Mouse (Mus musculus): ENCODE results near the gene Tmem189.

Tmem189 gene

DNA sequence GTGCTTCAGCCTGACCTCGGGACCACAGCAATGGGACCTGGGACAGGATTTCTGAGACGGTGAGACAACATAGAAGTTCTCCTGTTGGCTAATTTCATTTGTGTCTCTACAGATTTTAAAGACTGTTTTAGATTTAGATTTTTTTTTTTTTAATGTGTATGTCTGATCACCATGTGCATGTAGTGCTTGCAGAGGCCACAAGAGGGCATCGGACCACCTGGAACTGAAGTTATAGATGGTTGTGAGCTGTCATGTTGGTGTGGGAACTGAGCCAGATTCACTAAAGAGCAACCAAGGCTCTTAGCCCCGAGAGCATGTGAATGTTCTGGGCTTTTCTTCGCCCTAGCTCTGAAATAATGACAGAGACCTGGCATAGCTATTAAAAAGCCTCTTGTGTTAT lies 9.0 kb downstream of the Tmem189 start:
- DNase-seq (ENCODE audit: low read depth), result peak; percentile 65

DNA sequence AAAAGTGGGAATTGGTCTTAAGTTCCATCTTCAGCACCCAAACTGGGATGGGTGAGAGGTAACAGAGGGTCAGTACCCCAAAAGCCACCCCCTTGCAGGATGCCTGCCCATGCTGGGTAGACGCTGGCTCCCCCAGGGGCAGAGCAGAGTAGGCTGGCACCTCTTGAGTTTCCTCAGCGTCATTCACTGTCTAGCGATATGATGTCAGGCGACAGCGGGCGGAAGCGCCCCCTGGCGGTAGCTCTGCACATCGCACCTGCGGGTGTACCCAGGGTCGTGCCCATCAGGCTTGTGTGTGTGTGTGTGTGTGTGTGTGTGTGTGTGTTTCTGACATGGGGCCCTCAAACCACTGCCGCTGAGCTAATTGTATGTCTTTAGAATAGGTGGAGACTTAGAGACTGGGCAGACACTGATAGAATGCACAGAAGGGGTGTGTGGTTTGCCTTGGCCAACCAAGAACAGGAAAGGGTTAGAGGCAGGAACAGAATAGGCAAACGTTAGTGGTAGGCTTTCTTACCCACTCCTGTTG lies 9.7 kb downstream of the Tmem189 start:
- DNase-seq (ENCODE audit: low read depth), result peak; percentile 66

DNA sequence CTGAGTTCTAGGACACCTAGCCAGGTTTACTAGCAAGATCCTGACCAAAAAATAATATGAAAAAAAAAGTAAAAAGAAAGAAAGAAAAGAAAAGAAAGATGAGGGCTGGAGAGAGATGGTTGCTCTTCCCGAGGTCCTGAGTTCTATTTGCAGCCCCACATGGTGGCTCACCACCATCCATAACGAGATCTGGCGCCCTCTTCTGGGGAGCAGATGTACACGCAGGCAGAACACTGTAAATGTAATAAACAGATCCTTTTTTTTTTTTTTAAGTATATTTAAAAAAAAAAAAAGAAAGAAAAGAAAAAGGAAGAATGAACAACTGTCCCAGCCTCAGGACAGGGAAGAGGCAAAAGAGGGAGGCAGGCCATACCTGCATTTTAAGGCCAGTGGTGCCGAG lies 11.0 kb downstream of the Tmem189 start:
- no peak for DNase-seq (ENCODE audit: low read depth)

DNA sequence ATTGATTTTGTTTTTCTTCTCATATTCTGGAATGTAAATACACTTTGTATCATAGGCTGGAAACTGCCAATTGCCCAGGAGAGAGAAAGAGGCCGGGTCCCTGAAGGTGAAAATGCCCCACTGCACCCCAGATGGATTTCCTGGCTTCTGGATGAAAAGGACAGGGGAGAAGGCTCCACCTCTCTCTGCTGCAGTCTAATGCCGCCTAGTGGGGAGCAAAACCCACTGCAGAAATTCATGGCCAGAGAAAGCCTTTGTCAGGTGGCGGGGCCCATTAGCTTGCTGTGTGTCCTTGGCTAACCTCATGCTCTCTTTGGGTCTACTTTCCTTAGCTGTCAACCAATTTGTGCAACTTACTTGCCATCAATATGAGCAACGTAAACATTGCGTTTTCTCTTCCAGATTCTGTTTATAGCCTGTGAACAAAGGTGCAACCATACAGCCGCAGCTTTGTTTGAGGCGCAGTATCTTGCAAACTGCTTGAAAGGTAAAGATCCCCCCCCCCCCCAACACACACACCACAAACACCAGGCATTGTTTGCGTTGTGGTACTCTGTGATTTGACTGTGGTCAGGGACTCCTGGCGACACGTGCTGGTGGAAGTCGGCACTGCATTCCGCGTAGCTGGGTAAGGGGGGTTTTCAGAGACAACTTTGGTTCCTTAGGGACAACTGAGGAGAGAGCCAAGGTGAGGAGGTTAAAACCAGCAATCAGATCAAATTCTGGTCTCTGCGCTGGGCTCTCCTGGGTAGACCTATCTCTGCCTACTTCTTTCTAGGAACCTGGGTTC lies 14.3 kb downstream of the Tmem189 start:
- no peak for DNase-seq (ENCODE audit: low read depth)

DNA sequence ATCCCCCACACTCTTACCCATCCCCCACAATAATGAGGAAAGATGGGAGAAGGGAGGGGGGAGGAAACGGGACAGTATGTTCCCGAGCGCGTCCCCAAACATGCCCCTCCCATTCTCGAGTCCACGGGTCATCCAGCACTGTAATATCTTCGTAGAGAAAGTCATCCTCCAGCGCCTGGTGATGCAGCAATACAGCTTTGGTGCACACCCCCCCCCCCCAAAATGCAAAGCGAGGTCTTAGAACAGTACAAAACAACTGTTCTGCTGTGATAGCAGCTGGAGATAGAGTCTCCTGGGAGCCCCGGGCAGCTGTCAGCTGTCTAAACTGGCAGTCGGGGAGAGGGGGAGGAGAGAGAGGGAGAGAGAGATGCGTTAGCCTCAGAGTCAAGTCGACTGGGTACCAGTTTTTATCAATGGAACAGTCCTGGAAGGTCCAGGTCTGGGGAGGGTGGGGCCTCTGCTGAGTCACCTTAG lies 17.4 kb downstream of the Tmem189 start:
- no peak for DNase-seq (ENCODE audit: low read depth)

DNA sequence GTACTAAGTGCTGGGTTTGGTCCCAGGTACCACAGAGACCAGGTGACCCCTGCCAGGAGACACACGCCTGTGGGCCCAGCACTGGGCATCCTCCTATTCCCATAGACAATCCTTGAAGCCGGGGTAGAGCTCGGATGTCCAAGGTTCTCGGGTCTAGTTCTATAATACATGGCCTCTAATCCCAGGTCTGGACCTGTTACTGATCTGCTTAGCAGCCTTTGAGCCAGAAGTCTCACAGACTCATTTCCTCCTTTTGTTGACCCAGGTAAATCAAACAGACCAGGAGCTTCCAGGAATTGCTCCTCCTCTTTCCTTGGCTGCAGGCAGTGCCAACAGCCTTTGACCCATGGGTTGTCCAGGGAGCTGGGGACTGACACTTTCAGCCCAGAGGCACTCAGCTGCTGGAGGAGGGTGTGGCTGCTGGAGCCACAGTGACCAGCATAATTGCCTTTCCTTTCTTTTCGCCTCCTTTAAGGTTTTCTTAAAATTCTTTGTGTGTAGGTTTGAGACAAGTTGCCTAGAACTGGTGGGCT lies 18.5 kb downstream of the Tmem189 start:
- no peak for DNase-seq (ENCODE audit: low read depth)

DNA sequence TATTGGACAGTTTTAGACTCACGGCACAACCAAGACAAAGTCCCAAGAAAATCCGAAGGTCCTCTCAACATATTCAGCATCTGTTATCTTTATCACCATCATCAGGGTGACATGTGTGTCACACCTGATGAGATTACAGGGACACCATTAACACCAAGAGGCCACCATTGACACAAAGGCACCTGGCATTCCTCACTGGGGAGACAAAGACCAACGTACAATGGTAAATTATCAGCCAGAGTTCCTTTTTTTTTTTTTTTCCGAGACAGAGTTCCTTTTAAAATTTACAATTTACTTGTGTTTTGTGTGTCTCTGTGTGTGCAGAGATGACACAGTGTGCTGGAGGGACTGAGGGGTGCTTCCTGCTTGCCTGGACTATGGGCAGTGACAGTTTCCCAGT lies 20.2 kb downstream of the Tmem189 start:
- no peak for DNase-seq (ENCODE audit: low read depth)

DNA sequence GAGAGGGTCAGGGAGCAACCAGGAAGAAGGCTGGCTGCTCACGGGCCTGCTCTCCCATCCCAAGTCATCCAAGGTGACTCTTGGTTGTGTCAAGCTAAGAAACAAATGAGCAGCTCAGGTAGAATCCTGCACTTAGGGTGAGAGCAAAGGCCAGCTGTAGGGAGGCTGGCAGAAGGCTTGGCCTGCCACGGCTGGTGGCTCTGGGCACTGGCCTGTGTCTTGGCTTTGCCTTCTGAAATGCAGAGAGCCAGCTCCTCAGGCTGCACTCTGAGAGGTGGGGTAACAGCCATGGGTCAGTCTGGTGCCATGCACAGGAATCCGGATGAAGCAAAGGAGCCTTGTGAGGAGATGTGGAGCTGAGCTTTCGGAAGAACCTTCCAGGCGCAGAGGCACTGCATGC lies 21.2 kb downstream of the Tmem189 start:
- no peak for DNase-seq (ENCODE audit: low read depth)

DNA sequence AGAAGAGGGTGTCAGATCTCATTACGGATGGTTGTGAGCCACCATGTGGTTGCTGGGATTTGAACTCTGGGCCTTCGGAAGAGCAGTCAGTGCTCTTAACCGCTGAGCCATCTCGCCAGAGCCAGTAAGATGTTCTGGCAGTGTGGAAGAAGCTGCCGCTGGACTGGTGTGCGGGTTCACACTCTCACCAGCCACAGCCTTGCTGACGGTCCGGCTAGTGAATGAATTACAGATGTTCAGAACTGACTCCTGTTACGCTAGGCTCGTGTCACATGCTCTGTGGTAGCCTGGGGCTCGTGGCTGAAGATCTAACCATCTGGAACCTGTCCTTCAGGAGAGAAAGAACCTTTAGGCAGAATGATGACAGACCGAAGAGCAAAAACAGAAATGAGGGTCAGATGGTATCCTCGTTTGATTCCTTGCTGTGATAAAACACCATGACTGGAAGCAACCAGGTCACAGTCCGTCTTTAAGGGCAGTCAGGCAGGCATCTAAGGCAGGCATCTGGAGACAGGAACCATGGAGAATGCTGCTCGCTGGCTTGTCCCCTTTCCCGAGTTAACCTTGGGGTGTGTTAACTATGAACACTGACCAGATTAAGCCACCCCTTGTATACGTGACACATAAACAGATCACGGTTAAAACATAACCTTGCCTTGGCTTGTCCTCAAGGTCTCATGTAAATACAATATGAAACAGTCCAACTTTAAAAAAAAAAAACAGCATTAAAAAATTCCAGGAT lies 23.5 kb downstream of the Tmem189 start:
- no peak for DNase-seq (ENCODE audit: low read depth)

DNA sequence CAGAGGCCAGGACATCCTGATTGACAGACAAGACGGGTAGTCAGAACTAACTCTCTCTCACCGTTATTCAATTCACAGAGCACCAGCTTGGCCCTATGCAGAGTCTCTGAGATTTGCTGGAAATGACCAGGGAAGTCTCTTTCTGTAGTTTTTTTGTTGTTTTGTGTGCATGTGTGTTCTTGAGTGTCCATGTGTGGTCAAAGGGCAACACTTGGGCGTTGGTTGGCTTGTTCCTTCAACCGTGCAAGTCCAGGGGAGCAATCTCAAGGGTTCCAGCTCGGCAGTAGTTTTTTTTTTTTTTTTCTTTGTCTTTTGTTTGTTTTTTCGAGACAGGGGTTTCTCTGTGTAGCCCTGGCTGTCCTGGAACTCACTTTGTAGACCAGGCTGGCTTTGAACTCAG lies 26.9 kb downstream of the Tmem189 start:
- DNase-seq (ENCODE audit: low read depth), result no peak

DNA sequence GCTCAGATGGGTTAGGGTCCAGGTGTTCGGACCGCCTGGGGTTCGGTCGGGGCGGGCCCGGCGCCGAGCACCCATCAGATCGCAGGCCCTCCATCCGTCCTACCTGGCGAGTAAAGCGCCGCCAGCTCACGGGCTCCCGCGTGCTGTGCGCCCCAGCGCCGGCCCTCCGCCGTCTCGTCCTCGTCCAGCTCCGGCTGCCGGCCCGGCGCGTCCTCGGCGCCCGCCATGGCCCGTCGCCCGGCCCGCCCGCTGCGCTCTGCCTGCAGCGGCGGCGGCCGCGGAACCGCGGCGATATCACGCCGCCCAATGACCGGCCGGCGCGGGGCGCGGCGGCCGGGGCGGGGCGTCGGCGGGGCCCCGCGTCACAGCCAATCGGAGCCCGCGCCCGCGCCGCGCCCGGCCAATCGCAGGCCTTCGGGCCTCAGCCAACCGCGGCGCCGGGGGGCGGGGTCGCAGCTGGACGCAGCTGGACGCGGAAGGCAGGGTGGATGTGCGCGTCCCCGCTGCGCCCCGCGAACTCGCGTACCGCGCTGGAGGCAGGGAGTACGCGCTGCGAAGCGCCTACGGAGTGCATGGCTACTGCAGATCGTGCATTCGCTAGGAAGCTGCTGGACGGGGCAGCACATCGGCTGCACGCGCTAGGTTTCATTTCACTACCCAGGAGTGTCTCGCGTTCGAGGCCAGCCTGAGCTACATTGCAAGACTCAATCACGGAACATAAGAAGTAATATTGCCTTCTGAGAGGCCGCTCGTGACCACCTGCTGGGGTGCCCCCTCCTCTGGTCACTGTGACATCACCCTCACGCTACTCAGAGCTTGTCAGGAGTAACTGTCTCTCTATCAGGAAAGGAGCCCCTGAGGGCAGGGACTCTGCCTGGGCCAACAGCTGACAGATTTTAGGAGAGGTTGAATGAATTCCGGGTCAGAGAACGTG lies 28.1 kb downstream of the Tmem189 start, which contains the start of gene Gm20431:
Gene Gm20431, minus strand, starts transcription at position 227 of the 934 bp plus-strand sequence.
- DNase-seq (ENCODE audit: low read depth), result peak; percentile 81

DNA sequence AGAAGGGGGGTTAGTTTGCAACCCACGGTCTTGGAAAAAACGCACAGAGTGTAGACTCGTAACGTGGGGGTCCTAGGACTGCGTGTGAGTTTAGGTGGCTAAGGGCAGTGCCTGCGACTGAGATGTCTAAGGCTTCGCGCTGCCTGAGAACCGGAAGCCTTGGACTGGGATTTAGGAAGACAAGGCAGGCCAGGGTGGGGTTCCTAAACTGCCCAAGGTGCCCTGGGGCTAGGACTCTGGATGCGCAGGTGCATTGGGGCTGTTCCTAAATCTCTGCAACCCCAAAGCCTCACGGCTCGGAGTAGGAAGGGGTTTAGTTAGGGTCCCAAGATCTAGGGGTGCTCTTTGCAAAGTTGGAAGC lies 29.0 kb downstream of the Tmem189 start:
- no peak for DNase-seq (ENCODE audit: low read depth)

DNA sequence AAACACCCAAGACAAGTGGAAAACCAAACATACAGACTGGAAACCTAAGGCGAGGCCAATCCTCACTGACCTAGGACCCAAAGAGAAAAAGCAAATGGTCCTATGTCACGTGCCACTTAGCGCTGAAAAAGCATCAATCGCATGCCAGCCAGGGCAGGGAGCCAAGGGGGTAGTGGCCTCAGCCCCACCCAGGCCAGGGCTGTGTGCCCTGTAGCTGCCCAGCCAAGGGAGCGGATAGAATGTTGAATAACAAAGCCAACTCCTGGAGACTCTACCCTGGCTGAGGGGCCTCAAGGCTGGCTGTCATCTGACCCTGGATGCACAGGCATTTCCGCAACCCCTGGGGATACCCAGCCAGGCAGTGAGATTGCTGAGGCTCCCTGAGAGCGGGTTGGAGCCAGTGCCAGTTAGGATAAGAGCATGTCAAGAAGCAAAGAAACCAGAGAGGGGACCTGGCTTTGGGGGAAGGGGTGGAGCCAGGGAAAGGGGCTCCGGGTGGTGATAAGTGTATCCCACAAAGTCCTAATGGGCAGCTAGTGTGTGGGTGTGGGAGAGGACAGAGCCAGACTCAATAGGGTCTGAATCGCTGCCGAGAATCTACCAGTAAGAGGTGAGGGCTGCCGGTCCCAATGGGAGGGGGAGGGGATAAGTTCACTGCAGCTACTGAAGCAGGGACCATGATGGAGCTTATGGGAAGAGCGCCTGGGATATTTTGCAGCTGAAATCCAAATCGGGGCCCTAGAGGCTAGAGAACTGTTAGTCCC lies 29.6 kb downstream of the Tmem189 start:
- no peak for DNase-seq (ENCODE audit: low read depth)

DNA sequence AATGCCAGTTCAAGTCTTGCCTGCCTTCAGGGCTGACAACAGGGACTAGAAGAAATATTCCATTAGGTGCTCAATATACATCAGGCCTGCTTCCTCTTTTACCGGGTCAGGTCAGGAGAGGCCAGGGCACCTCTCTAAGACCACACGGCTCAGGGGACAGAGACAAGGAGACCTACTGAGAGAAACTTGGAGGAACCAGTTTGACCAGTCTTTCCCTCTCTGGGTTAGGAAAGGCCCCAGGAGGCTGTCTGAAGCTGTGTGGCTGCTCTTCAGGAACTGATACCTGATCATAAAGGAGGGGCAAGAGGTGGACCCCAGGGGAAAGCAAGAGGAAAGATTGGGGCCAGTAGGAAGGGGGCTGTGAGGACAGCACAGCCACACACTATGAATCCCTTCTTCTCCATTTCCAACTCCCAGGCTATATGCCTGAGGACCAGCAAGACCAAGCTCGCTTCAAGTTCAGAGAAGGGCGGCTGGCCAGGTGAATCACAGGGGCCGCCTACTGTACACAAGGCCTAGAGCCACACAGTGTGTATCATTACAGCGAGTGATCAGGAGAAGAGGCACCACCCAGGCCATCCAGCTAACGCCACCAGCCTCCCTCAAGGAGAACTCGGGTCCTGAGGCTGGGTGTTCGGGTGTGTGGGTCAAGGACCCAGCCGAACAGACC lies 30.3 kb downstream of the Tmem189 start:
- DNase-seq (ENCODE audit: low read depth), result no peak

DNA sequence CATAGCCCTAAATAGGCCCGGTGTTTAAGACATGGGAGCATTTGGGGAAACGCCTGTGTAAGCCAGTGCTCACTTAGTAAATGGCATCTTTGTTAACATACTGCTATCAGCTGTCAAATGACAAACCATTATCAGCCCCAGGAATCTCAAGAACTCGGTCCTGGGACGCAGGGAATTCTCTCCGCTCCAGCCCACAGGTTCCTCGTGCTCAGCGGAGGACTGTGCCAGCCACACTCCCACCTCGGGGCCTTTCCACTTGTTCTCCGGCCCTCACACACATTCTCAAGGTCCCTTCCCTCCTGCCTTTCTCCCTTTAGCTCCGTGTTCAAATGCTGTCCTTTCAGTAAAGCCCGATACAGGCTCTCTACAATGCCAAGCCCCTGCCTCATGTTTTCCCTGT lies 30.9 kb downstream of the Tmem189 start:
- DNase-seq (ENCODE audit: low read depth), result no peak

DNA sequence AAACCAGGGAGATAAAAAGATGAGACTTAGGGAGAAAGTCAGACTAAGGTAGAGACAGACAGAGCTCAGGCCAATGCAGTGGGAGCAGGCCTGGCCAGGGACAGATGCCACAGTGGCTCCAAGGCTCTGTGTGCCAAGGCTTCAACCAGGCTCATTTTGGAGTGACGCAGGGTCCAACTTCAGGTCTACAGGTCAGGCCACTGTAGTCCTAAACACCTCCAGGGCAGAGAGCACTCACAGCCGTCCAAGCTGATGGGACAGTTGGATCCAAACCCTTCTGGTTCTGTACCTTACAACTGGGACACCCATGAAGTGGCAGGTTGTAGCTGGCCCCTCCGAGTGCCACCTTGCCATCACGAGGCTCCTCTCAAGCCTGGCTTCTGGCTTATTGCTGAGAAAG lies 31.6 kb downstream of the Tmem189 start:
- DNase-seq (ENCODE audit: low read depth), result no peak

DNA sequence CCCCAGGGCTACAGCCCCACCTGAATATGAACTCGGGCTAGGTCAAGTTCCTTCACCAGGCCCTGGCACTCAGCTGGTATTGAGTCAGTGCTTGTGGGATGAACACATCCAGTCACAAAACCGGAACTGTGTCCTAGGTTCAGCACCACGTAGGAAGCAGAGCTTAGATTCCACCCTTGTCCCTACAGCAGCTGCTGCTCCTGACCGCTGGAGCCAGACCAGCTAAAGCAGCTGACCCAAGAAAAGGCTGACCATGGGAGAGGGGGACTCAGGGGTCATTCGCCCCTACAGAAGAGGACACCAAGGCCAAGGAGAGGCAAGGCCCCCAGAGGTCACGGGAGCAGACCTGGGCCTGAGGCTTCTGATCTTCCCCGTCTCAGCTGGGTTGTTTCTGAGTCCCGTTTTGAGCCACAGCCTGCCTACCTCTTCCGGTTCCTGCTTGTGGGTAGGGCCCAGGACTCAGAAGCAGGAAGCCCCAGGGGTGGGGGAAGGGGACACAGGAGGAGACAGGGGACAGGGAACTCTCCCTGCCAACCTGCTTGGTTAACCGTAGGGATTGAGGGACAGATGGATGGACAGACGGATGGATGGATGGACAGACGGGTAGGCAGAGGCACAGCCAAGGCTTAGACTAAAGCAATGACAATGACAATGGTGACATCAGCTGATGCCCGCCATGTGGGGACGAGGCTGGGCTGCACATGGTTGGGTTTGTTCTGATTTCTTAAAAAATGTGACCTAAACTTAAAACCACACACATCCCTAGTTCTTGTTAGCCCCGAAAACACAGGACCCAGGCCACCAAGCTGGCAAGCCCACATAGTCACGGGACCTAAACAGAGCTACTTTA lies 32.8 kb downstream of the Tmem189 start:
- no peak for DNase-seq (ENCODE audit: low read depth)

DNA sequence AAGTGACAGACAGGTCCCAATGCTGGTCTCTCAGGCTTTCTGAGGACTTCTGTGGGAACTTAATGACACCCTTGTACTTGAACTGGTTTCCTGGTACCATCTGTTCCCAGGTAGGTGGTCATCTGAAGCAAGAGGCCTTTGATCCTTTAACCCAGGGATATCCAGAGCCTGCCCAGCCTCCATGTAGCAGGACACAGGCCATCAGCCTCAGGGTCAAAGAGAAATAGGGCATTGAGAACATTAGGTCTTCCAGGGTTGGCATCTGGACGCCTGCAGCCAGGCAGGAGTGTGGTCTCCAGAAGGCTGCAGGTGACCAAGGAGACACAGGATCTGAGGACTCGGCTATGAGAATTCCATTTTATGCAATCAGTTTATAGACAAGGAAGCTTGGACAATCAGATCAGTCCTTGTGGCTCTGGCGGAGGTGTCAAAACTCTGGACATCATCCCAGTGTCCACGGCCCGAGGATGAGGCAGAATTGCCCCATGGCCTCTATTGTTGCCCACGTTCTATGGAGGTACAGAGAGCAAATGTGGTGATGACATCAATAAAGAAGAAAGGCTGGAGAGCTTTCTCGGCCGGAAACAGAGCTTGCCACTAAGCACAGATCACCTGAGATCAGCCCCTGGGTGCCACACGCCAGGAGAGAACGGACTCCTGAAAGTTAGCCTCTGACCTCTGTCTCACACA lies 34.6 kb downstream of the Tmem189 start:
- no peak for DNase-seq (ENCODE audit: low read depth)

DNA sequence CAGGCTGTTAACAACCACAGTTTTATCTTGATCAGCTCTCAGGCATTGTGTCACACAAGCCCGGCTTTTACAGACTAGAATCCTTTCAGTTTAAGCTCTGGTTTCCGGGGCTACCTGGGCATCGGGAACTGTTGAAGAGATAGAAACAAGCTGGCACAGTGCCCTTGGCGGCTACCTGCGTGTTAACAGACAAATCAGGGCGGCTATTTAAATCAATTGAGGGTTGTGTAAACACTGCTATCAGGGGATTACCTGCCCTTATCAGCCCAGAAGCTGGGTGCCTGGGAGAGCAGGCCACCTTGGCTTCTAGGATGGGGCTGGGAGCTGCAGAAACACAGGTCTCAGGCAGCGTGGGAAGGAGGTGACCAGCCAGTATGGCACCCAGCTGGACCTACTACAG lies 36.9 kb downstream of the Tmem189 start:
- DNase-seq (ENCODE audit: low read depth), result no peak

Data from c-Kit-positive CD71-positive TER-119-negative erythroid progenitor cells, embryonic 14.5 days (primary cell).